Mouse (Mus musculus): Measurements from ENCODE around the gene A430005L14Rik. TPM values are rescaled to one million over a fixed set of nuclear protein-coding genes. Genes with fewer than 3 reads are reported as not detected.
"Not testable (repeated sequence)": the region's sequence is repeated elsewhere in the genome, so short reads cannot be mapped to it uniquely, and the experiment has no call there.

Gene A430005L14Rik
- polyA plus RNA-seq, 1 experiment = 29.2 TPM

DNA sequence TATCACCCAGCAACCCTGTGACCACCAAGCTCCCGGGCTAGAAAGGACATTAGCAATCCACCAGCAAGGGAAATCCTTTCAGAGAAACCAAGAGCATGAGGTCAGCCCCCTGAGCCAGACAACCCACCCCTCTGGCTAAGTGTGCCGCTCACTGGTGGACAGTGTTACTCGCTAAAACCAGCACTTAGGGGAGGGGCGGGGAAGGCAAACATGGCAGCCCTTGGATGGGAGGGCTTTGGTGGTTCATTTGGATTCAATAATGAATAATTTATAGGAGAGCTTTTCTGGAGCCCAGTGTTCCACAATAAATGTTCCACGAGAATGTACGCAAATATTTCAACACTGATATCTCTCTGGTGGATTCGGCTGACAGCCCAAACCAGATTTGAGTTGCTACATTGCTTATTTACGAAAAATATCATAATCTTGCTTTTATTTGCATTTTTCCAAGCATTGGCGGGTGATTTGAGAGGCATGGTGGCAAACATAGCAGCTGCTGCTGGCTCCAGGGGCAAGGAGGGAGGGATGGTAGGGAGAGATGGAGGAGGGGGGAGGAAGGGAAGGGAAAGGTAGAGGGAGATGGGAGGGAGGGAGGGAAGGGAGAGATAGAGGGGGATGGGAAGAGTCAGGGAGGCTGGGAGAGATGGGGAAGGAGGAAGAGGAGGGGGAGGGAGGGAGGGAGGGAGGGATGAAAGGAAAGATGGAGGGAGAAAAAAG is 36.4 kb upstream of the A430005L14Rik start:
- H3ac ChIP-seq (ENCODE audit: control insufficient read depth, insufficient read length) = no peak overlapping the region
- TF ChIP-seq USF1 (IDR thresholded peaks at IDR 0.05; ENCODE audit: low read depth) (no peak), TCF12 (IDR thresholded peaks at IDR 0.05; ENCODE audit: insufficient read depth, poor library complexity, severe bottlenecking) (no peak), REST (IDR thresholded peaks at IDR 0.05; ENCODE audit: insufficient read depth, insufficient read length) (no peak), MYOD1 (IDR thresholded peaks at IDR 0.05; ENCODE audit: control insufficient read depth in 1 of 3, insufficient read length in 2 of 3, low read depth in 2 of 3) (no peak), POLR2AphosphoS2 (IDR thresholded peaks at IDR 0.05; ENCODE audit: insufficient read length, low read depth) (no peak), MAX (IDR thresholded peaks at IDR 0.05; ENCODE audit: low read depth) (no peak), TCF3 (IDR thresholded peaks at IDR 0.05; ENCODE audit: insufficient read length, low read depth) (no peak), SRF (IDR thresholded peaks at IDR 0.05; ENCODE audit: control insufficient read depth, insufficient read length, low read depth) (no peak), E2F4 (IDR thresholded peaks at IDR 0.05; ENCODE audit: insufficient read depth) (no peak), POLR2A (IDR thresholded peaks at IDR 0.05; ENCODE audit: insufficient read length, low read depth) (no peak), CEBPB (IDR thresholded peaks at IDR 0.05; ENCODE audit: insufficient read depth, poor library complexity, severe bottlenecking) (no peak), MYOG (IDR thresholded peaks at IDR 0.05; ENCODE audit: control insufficient read depth in 1 of 3, insufficient read depth in 1 of 3, insufficient read length in 2 of 3, low read depth in 2 of 3) (no peak)
- H3K4me2 ChIP-seq (ENCODE audit: low read depth) = no peak overlapping the region
- no peak overlapping the region for H3K4me3 ChIP-seq
- no peaks in the 10 kb centered on the region for H3K36me3 ChIP-seq (ENCODE audit: control insufficient read depth, insufficient read depth)
- no peaks in the 10 kb centered on the region for H3K79me2 ChIP-seq (ENCODE audit: control insufficient read depth, insufficient read depth)
- H3K27me3 ChIP-seq (ENCODE audit: control insufficient read depth, insufficient read depth, insufficient read length) = no peaks in the 10 kb centered on the region

DNA sequence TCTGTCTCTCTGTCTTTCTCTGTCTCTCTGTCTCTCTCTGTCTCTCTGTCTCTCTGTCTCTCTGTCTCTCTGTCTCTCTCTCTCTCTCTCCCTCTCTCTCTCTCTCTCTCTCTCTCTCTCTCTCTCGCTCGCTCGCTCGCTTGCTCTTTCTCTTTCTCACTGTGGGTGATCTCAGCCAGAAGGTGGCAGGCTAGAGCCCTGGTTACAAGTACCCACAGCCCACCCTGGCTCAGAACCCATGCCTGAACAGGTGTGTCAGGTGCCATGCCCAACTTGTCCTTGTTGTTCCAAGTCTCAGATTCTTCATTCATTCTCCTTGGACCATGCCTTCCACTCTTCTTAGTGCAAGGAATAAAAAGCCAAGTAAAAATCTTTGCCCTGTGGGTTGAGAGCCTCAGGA is 34.9 kb upstream of the A430005L14Rik start:
- not testable (repeated sequence) for H3K36me3 ChIP-seq (ENCODE audit: control insufficient read depth, insufficient read depth); H3K4me3 ChIP-seq; H3K27me3 ChIP-seq (ENCODE audit: control insufficient read depth, insufficient read depth, insufficient read length); H3K79me2 ChIP-seq (ENCODE audit: control insufficient read depth, insufficient read depth); H3K4me2 ChIP-seq (ENCODE audit: low read depth); H3ac ChIP-seq (ENCODE audit: control insufficient read depth, insufficient read length)

DNA sequence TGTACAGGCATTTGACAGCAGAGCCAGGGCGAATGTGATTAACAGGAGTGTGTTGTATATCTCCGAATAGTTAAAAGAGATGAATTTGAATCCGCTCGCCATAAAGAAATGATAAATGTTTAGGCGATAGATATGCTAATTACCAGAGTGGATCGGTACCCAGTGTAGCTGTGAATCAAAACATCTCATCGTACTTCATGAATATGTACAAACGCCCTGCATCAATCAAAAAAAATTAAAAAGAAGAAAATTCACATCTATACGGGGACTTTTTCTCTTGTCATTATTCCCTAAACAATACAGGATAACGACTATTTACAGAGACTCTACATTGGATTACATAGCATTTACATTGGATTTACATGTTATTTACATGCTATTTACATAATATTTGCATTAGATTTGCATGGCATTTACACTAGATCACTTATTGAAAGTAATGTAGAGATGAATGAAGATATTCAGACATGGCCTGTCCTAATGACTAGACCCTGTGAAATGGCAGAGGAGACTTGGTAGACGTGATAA is 28.2 kb upstream of the A430005L14Rik start:
- Histone ChIP-seq H3K27me3 (ENCODE audit: control insufficient read depth, insufficient read depth, insufficient read length) (no peaks in the 10 kb centered on the region), H3K36me3 (ENCODE audit: control insufficient read depth, insufficient read depth) (no peaks in the 10 kb centered on the region), H3K4me2 (ENCODE audit: low read depth) (no peak overlapping the region), H3K79me2 (ENCODE audit: control insufficient read depth, insufficient read depth) (no peaks in the 10 kb centered on the region), H3ac (ENCODE audit: control insufficient read depth, insufficient read length) (no peak overlapping the region), H3K4me3 (no peak overlapping the region)
- TF ChIP-seq SRF (IDR thresholded peaks at IDR 0.05; ENCODE audit: control insufficient read depth, insufficient read length, low read depth) (no peak), TCF3 (IDR thresholded peaks at IDR 0.05; ENCODE audit: insufficient read length, low read depth) (no peak), MYOG (IDR thresholded peaks at IDR 0.05; ENCODE audit: control insufficient read depth in 1 of 3, insufficient read depth in 1 of 3, insufficient read length in 2 of 3, low read depth in 2 of 3) (no peak), MYOD1 (IDR thresholded peaks at IDR 0.05; ENCODE audit: control insufficient read depth in 1 of 3, insufficient read length in 2 of 3, low read depth in 2 of 3) (no peak), POLR2A (IDR thresholded peaks at IDR 0.05; ENCODE audit: insufficient read length, low read depth) (no peak), USF1 (IDR thresholded peaks at IDR 0.05; ENCODE audit: low read depth) (no peak), E2F4 (IDR thresholded peaks at IDR 0.05; ENCODE audit: insufficient read depth) (no peak), POLR2AphosphoS2 (IDR thresholded peaks at IDR 0.05; ENCODE audit: insufficient read length, low read depth) (no peak), MAX (IDR thresholded peaks at IDR 0.05; ENCODE audit: low read depth) (no peak), REST (IDR thresholded peaks at IDR 0.05; ENCODE audit: insufficient read depth, insufficient read length) (no peak), TCF12 (IDR thresholded peaks at IDR 0.05; ENCODE audit: insufficient read depth, poor library complexity, severe bottlenecking) (no peak), CEBPB (IDR thresholded peaks at IDR 0.05; ENCODE audit: insufficient read depth, poor library complexity, severe bottlenecking) (no peak)

DNA sequence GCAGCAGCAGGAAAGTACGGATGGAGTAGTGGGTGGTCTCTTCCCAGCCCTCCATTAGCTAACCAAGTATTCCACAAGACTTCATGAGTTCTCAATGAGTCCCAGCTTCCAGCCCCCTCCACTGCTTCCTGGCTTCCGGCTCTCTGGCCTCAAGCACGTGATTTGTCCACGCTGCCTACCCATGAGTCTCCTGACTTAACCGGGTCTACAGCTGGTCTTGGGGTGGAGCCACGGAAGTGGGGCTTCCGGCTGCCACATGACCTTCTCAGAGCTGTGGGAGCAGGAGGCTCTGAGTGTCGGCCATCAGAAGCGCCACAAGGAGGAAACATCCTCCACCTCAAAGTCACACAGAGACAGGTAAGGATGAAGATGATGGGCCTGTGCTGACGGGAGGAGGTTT is 27.6 kb upstream of the A430005L14Rik start:
- Histone ChIP-seq H3ac (ENCODE audit: control insufficient read depth, insufficient read length) (no peak overlapping the region), H3K4me2 (ENCODE audit: low read depth) (no peak overlapping the region), H3K27me3 (ENCODE audit: control insufficient read depth, insufficient read depth, insufficient read length) (no peaks in the 10 kb centered on the region), H3K36me3 (ENCODE audit: control insufficient read depth, insufficient read depth) (no peaks in the 10 kb centered on the region), H3K79me2 (ENCODE audit: control insufficient read depth, insufficient read depth) (no peaks in the 10 kb centered on the region), H3K4me3 (no peak overlapping the region)
- no peak for TF ChIP-seq MYOD1 (IDR thresholded peaks at IDR 0.05; ENCODE audit: control insufficient read depth in 1 of 3, insufficient read length in 2 of 3, low read depth in 2 of 3)
- TF ChIP-seq CEBPB (IDR thresholded peaks at IDR 0.05; ENCODE audit: insufficient read depth, poor library complexity, severe bottlenecking) = no peak
- TF ChIP-seq REST (IDR thresholded peaks at IDR 0.05; ENCODE audit: insufficient read depth, insufficient read length) = no peak
- TF ChIP-seq POLR2AphosphoS2 (IDR thresholded peaks at IDR 0.05; ENCODE audit: insufficient read length, low read depth) = no peak
- no peak for TF ChIP-seq USF1 (IDR thresholded peaks at IDR 0.05; ENCODE audit: low read depth)

DNA sequence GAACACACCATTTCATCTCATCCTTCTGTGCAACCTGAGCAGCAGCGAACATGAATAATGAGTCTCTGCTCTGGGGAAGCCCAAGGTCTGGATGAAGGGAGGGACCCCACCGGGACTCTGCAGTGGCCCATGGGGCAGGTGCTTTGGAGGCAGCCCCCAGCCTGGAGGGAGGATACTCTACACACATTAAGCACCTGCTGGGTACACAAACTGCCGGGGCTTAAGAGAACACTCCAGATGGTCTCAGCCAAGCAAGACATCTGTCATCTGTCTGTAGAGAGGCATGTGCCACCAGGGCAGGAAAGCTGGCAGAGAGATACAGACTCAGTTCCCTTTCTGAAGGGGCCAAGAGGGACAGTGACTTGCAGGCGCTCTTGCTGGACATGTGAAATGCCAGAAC is 27.1 kb upstream of the A430005L14Rik start:
- Histone ChIP-seq H3K36me3 (ENCODE audit: control insufficient read depth, insufficient read depth) (no peaks in the 10 kb centered on the region), H3ac (ENCODE audit: control insufficient read depth, insufficient read length) (no peak overlapping the region), H3K4me2 (ENCODE audit: low read depth) (no peak overlapping the region), H3K4me3 (no peak overlapping the region), H3K27me3 (ENCODE audit: control insufficient read depth, insufficient read depth, insufficient read length) (no peaks in the 10 kb centered on the region), H3K79me2 (ENCODE audit: control insufficient read depth, insufficient read depth) (no peaks in the 10 kb centered on the region)
- no peak for TF ChIP-seq TCF12 (IDR thresholded peaks at IDR 0.05; ENCODE audit: insufficient read depth, poor library complexity, severe bottlenecking)
- no peak for TF ChIP-seq REST (IDR thresholded peaks at IDR 0.05; ENCODE audit: insufficient read depth, insufficient read length)
- no peak for TF ChIP-seq POLR2A (IDR thresholded peaks at IDR 0.05; ENCODE audit: insufficient read length, low read depth)
- no peak for TF ChIP-seq MYOG (IDR thresholded peaks at IDR 0.05; ENCODE audit: control insufficient read depth in 1 of 3, insufficient read depth in 1 of 3, insufficient read length in 2 of 3, low read depth in 2 of 3)
- no peak for TF ChIP-seq SRF (IDR thresholded peaks at IDR 0.05; ENCODE audit: control insufficient read depth, insufficient read length, low read depth)
- TF ChIP-seq USF1 (IDR thresholded peaks at IDR 0.05; ENCODE audit: low read depth) = no peak
- TF ChIP-seq E2F4 (IDR thresholded peaks at IDR 0.05; ENCODE audit: insufficient read depth) = no peak
- no peak for TF ChIP-seq MYOD1 (IDR thresholded peaks at IDR 0.05; ENCODE audit: control insufficient read depth in 1 of 3, insufficient read length in 2 of 3, low read depth in 2 of 3)
- no peak for TF ChIP-seq CEBPB (IDR thresholded peaks at IDR 0.05; ENCODE audit: insufficient read depth, poor library complexity, severe bottlenecking)
- TF ChIP-seq TCF3 (IDR thresholded peaks at IDR 0.05; ENCODE audit: insufficient read length, low read depth) = no peak
- TF ChIP-seq MAX (IDR thresholded peaks at IDR 0.05; ENCODE audit: low read depth) = no peak

Measured in myocyte (in vitro differentiated cells).